Mouse (Mus musculus) ES-Bruce4 (cell line): ENCODE measurements around the gene Fgfr2. TPM values are rescaled to one million over a fixed set of nuclear protein-coding genes. Genes with fewer than 3 reads are reported as not detected.

Experiments
- H3K27ac ChIP-seq: 2 replicates; pipeline ENCODE4 v1.5.1; 2012; ENCODE audit warnings: low read length, inconsistent platforms; ENCODE audit not compliant: insufficient read depth
- H3K27me3 ChIP-seq: 2 replicates; pipeline ENCODE4 v1.6.1; 2012; ENCODE audit warnings: mild to moderate bottlenecking, low read length, inconsistent platforms; ENCODE audit not compliant: control insufficient read depth, poor library complexity, insufficient read depth, severe bottlenecking
- H3K36me3 ChIP-seq: 2 replicates; pipeline ENCODE4 v1.6.1; 2012; ENCODE audit warnings: inconsistent platforms, mild to moderate bottlenecking, low read length, moderate library complexity; ENCODE audit not compliant: control insufficient read depth, poor library complexity, insufficient read depth, severe bottlenecking
- H3K4me1 ChIP-seq: one replicate; pipeline ENCODE4 v1.8.1; 2011; ENCODE audit warnings: low read length; ENCODE audit not compliant: control insufficient read depth, insufficient read depth
- H3K4me3 ChIP-seq: 2 replicates; pipeline ENCODE4 v1.5.1; 2011; ENCODE audit warnings: low read depth, mild to moderate bottlenecking, low read length
- H3K9ac ChIP-seq: 2 replicates; pipeline ENCODE4 v1.6.1; 2012; ENCODE audit warnings: low read depth, mild to moderate bottlenecking, inconsistent platforms; ENCODE audit not compliant: poor library complexity, severe bottlenecking
- H3K9me3 ChIP-seq: replicated peaks from 2 replicates; pipeline ENCODE4 v1.6.1; 2012; ENCODE audit warnings: mild to moderate bottlenecking, low read length, inconsistent platforms; ENCODE audit not compliant: control insufficient read depth, poor library complexity, insufficient read depth, severe bottlenecking
- CTCF ChIP-seq: IDR thresholded peaks from one replicate; pipeline ENCODE4 v1.8.1; 2011; ENCODE audit warnings: low read depth, low read length
- EP300 ChIP-seq: IDR thresholded peaks from 2 replicates; pipeline ENCODE4 v1.6.1; 2011; ENCODE audit warnings: low read depth, low read length; ENCODE audit not compliant: insufficient read depth
- POLR2A ChIP-seq: IDR thresholded peaks from one replicate; pipeline ENCODE4 v1.8.1; 2011; ENCODE audit warnings: low read length; ENCODE audit not compliant: insufficient read depth
- polyA plus RNA-seq: library from polyadenylated mRNA; stranded (reverse); fragments of >200 nt; gene quantifications from 2 replicates; pipeline ENCODE4 v1.2.4, GENCODE M21; 2011; ENCODE audit warnings: low read depth; ENCODE audit not compliant: missing spikeins, insufficient read depth, insufficient read length

Gene Fgfr2
- polyA plus RNA-seq, 1 experiment: 34.8 TPM

DNA sequence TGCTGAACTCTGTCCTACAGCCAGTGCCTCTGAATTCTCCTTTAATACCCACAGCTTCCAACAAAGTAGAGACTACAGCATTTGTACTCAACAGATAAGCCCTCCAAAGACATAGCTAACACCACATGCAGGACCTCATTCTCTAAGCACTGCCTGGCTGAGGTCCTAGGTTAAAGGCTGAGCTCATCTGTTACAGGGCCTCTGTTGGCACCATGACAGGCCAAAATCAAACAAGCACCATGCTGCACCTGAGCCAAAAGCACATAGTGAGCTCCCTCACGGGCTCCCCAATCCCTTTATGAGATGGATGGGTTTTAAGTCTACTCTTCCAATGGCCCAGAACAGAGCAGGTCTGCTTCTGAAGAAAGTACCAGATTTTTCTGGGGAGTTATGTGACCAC, 1865.8 kb downstream of the Fgfr2 start:
- no peak overlapping the region for H3K9ac ChIP-seq
- H3K36me3 ChIP-seq: no peaks in the 10 kb centered on the region
- TF ChIP-seq CTCF (no peak), POLR2A (no peak), EP300 (no peak)
- no peaks in the 10 kb centered on the region for H3K27me3 ChIP-seq
- no peaks in the 10 kb centered on the region for H3K9me3 ChIP-seq
- H3K4me3 ChIP-seq: no peak overlapping the region
- no peaks in the 10 kb centered on the region for H3K4me1 ChIP-seq
- no peak overlapping the region for H3K27ac ChIP-seq

DNA sequence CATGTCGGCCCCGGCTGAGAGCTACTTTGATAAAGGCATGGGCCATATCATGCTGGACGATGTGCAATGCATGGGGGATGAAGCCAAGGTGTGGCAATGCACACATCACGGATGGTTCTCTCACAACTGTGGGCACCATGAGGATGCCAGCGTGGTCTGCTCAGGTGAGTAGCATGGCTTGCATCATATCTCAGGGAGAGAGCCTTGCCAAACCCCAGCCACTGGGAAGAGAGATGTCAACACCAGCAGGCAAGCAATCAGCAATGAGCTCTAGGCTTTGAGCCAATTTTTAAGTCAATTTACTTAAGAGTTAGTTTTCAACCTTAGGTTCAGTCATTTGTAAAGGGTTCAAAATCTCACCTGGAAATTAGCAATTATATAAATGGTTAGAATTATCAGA, 1866.3 kb downstream of the Fgfr2 start:
- Histone ChIP-seq H3K4me3 (no peak overlapping the region), H3K9me3 (no peaks in the 10 kb centered on the region), H3K27ac (no peak overlapping the region), H3K4me1 (no peaks in the 10 kb centered on the region), H3K36me3 (no peaks in the 10 kb centered on the region), H3K27me3 (no peaks in the 10 kb centered on the region), H3K9ac (no peak overlapping the region)
- TF ChIP-seq POLR2A (no peak), CTCF (no peak), EP300 (no peak)

DNA sequence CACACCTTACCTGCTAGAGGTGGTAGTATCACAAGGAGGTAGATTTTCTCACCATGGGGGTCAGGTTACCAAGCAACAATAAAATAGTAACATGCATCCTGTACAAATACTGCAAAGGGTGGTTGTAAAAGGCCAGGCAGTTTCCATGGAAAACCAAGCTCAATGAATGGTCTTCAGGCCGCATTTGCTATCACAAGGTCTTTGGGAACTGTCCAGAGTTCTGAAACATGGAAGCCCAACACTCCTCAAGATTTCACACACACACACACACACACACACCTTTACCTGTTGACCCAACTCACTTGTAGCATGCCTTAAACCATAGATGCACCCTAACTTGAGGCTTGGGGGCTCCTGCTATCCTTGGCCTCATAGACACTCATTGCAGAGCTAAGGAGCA, 1878.2 kb downstream of the Fgfr2 start:
- TF ChIP-seq EP300: no peak
- TF ChIP-seq POLR2A: no peak
- no peak for TF ChIP-seq CTCF
- H3K9ac ChIP-seq: no peak overlapping the region
- H3K36me3 ChIP-seq: no peaks in the 10 kb centered on the region
- no peaks in the 10 kb centered on the region for H3K27me3 ChIP-seq
- H3K9me3 ChIP-seq: no peaks in the 10 kb centered on the region
- H3K4me3 ChIP-seq: no peak overlapping the region
- no peaks in the 10 kb centered on the region for H3K4me1 ChIP-seq
- no peak overlapping the region for H3K27ac ChIP-seq

DNA sequence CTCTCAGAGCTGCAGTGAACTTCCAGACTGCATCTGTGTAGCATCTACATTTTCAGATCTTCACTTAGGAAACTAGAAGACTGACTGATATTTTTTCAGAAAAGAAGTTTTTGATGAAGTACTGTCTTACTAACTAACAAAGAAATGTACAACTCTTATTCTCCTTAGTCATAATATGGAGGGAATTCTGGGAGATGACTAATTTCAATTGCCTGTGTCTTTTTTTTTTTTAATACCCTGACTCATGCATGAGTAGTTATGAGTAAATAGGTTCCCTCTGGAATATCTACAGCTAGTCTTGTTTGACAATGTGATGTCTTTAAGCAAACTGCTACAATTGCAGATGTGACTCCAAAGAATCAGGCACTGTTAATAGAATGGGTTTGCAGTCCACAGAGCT, 1887.1 kb downstream of the Fgfr2 start:
- H3K9ac ChIP-seq: no peak overlapping the region
- no peaks in the 10 kb centered on the region for H3K36me3 ChIP-seq
- TF ChIP-seq CTCF: no peak
- TF ChIP-seq POLR2A: no peak
- no peak for TF ChIP-seq EP300
- no peak overlapping the region for H3K4me3 ChIP-seq
- no peaks in the 10 kb centered on the region for H3K9me3 ChIP-seq
- H3K27ac ChIP-seq: no peak overlapping the region
- no peaks in the 10 kb centered on the region for H3K4me1 ChIP-seq
- no peaks in the 10 kb centered on the region for H3K27me3 ChIP-seq

DNA sequence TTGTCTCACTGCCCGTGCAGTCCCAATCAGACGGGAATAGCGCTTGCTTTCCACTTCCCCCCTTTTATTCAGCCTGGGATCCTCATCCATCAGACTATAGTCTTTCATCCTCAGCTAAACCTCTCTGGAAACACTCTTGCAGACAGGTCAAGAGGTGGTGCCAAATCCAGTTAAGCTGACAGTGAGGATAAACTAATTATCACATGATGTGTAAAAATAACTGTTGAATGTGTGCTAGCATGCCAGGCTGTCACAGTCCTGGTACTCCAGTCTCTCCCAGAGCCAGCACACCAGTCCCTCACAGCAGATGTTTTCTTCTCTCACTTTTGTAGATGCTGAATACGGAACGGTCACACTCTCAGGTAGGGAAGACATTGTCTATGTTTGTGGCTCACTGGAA, 1900.1 kb downstream of the Fgfr2 start:
- no peaks in the 10 kb centered on the region for H3K36me3 ChIP-seq
- no peak overlapping the region for H3K27ac ChIP-seq
- H3K4me1 ChIP-seq: no peaks in the 10 kb centered on the region
- no peak overlapping the region for H3K4me3 ChIP-seq
- H3K27me3 ChIP-seq: no peaks in the 10 kb centered on the region
- TF ChIP-seq POLR2A (no peak), EP300 (no peak), CTCF (no peak)
- H3K9me3 ChIP-seq: no peaks in the 10 kb centered on the region
- no peak overlapping the region for H3K9ac ChIP-seq

DNA sequence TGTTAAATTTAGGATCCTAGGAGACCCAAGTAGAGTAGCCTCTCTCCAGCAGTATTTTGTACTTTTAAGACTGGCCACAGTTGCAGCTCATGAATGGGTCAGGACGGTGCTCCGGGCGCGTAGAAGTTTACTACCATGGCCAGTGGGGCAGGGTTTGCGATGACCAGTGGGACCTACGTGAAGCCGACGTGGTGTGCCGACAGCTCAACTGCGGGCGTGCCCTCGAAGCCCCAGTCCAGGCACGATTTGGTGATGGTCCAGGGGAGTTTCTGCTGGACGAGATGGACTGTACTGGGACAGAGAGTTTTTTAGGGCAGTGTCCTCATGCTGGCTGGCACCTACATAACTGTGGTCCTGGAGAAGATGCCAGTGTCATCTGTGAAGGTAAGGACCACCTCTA, 1935.2 kb downstream of the Fgfr2 start:
- Histone ChIP-seq H3K27me3 (no peaks in the 10 kb centered on the region; the same call in 1 of the 2 replicates), H3K36me3 (no peaks in the 10 kb centered on the region), H3K4me3 (no peak overlapping the region), H3K9me3 (no peaks in the 10 kb centered on the region), H3K9ac (no peak overlapping the region), H3K4me1 (no peaks in the 10 kb centered on the region), H3K27ac (no peak overlapping the region)
- TF ChIP-seq CTCF: no peak
- no peak for TF ChIP-seq POLR2A
- no peak for TF ChIP-seq EP300

DNA sequence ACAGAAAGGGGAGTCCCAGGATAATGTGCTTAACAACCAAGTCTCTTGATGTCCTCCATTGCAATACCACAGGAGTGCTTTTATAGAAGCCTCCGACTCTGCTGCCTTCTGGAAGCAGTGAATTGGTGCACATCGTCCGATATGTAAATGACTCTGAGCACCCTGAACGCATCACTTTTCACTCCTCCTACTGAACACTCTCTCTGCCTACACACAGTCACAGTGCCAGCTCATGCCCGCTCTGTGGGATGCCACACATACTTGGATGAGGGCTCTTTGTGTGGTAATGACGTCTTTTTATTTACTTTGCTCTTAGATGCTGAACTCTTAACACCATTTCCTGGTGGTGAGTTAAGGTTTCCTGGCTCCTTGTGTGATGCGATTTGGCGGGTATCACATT, 1936.1 kb downstream of the Fgfr2 start:
- H3K36me3 ChIP-seq: no peaks in the 10 kb centered on the region
- no peak overlapping the region for H3K27ac ChIP-seq
- no peaks in the 10 kb centered on the region for H3K4me1 ChIP-seq
- no peak overlapping the region for H3K4me3 ChIP-seq
- no peaks in the 10 kb centered on the region; the same call in 1 of the 2 replicates for H3K27me3 ChIP-seq
- H3K9me3 ChIP-seq: no peaks in the 10 kb centered on the region
- TF ChIP-seq CTCF: no peak
- TF ChIP-seq EP300: no peak
- TF ChIP-seq POLR2A: no peak
- no peak overlapping the region for H3K9ac ChIP-seq
